Mouse (Mus musculus): Measurements from ENCODE around the gene Uhrf2. TPM values are rescaled to one million over a fixed set of nuclear protein-coding genes. Genes with fewer than 3 reads are reported as not detected.

The Uhrf2 gene
- polyA plus RNA-seq, 1 experiment from 2014 or later, result 76.7 TPM

Other genes with a start within 250 kb of the Uhrf2 start
- 5.7 and 6.3 TPM in 2 replicates for gene 9930021J03Rik, start 224.5 kb upstream of the Uhrf2 start, polyA plus RNA-seq (2015; fragmentation: Nextera tagmentation; extraction: Ambion mirVana)
- gene Ranbp6, start 217.5 kb upstream of the Uhrf2 start, polyA plus RNA-seq (2015; fragmentation: Nextera tagmentation; extraction: Ambion mirVana), result 21.6 and 23.4 TPM in 2 replicates
- gene Il33, start 105.4 kb upstream of the Uhrf2 start, polyA plus RNA-seq (2015; fragmentation: Nextera tagmentation; extraction: Ambion mirVana), result 1.2 and 1.4 TPM in 2 replicates
- gene Trpd52l3, start 26.7 kb upstream of the Uhrf2 start, polyA plus RNA-seq (2015; fragmentation: Nextera tagmentation; extraction: Ambion mirVana), result not detected in 2 replicates
- 1.9 and 2.3 TPM in 2 replicates for gene Gldc, start 144.9 kb downstream of the Uhrf2 start, polyA plus RNA-seq (2015; fragmentation: Nextera tagmentation; extraction: Ambion mirVana)
- gene Mbl2, start 202.4 kb downstream of the Uhrf2 start, polyA plus RNA-seq (2015; fragmentation: Nextera tagmentation; extraction: Ambion mirVana), result not detected in 2 replicates

Measured in limb, embryonic 13.5 days (tissue).